Mouse (Mus musculus) liver, adult 2 months (tissue): ENCODE results near the gene Gm20388. TPM values are rescaled to one million over a fixed set of nuclear protein-coding genes. Genes with fewer than 3 reads are reported as not detected.

Experiments
- DNase-seq: peaks from one replicate; pipeline ENCODE4 v3.0.0-alpha.2; 2011; ENCODE audit warnings: low read depth, low spot score; ENCODE audit errors: extremely low read depth
- H3K27ac ChIP-seq: fragments of 200-500 bp; replicated peaks from 2 replicates; pipeline ENCODE4 v1.5.1; 2012; ENCODE audit warnings: low read depth, mild to moderate bottlenecking, control low read depth, inconsistent platforms, low read length; ENCODE audit not compliant: insufficient read depth
- H3K27me3 ChIP-seq: fragments of 200-500 bp; 2 replicates; pipeline ENCODE4 v1.6.1; 2012; ENCODE audit warnings: mild to moderate bottlenecking, moderate library complexity, low read length, inconsistent platforms; ENCODE audit not compliant: control insufficient read depth, insufficient read depth
- H3K36me3 ChIP-seq: fragments of 200-500 bp; 2 replicates; pipeline ENCODE4 v1.6.1; 2012; ENCODE audit warnings: low read length, inconsistent platforms; ENCODE audit not compliant: control insufficient read depth, insufficient read depth
- H3K4me1 ChIP-seq: fragments of 200-500 bp; 2 replicates; pipeline ENCODE4 v1.6.1; 2011; ENCODE audit warnings: low read length; ENCODE audit not compliant: control insufficient read depth, insufficient read depth
- H3K4me3 ChIP-seq: fragments of 200-500 bp; 2 replicates; pipeline ENCODE4 v1.5.1; 2011; ENCODE audit warnings: low read depth, mild to moderate bottlenecking, control low read depth, low read length, moderate library complexity; ENCODE audit not compliant: insufficient read depth
- H3K79me2 ChIP-seq: fragments of 200-500 bp; 2 replicates; pipeline ENCODE4 v1.6.1; 2012; ENCODE audit warnings: inconsistent platforms, mild to moderate bottlenecking, low read length, moderate library complexity; ENCODE audit not compliant: control insufficient read depth, insufficient read depth
- H3K9ac ChIP-seq: fragments of 200-500 bp; 2 replicates; pipeline ENCODE4 v1.6.1; 2012; ENCODE audit warnings: low read depth, mild to moderate bottlenecking, control low read depth, inconsistent platforms, low read length
- CTCF ChIP-seq: fragments of 200-500 bp; IDR thresholded peaks from 2 replicates; pipeline ENCODE4 v1.5.1; 2011; ENCODE audit warnings: low read depth, low read length, control low read depth
- POLR2A ChIP-seq: fragments of 200-500 bp; IDR thresholded peaks from 2 replicates; pipeline ENCODE4 v1.6.1; 2011; ENCODE audit warnings: low read length, control low read depth; ENCODE audit not compliant: insufficient read depth; ENCODE audit errors: extremely low read depth
- WGBS: fragments of 180-500 bp; shearing (Covaris S2); methylation state at CpG from one replicate; pipeline ENCODE4 v1.1.7; 2018; 5-methylcytosine and 5-hydroxymethylcytosine counted together
- polyA plus RNA-seq: library from polyadenylated mRNA; depleted of rRNA; stranded (reverse); fragments of >200 nt; gene quantifications from 2 replicates; pipeline ENCODE4 v1.2.3, GENCODE M21; 2012
- total RNA-seq: library from RNA; depleted of rRNA; stranded (reverse); fragments of >200 nt; gene quantifications from 2 replicates; pipeline ENCODE4 v1.2.3, GENCODE M21; 2014

Gm20388 gene
- total and polyA plus RNA-seq, 2 experiments: 6.4 to 19.9 TPM

DNA sequence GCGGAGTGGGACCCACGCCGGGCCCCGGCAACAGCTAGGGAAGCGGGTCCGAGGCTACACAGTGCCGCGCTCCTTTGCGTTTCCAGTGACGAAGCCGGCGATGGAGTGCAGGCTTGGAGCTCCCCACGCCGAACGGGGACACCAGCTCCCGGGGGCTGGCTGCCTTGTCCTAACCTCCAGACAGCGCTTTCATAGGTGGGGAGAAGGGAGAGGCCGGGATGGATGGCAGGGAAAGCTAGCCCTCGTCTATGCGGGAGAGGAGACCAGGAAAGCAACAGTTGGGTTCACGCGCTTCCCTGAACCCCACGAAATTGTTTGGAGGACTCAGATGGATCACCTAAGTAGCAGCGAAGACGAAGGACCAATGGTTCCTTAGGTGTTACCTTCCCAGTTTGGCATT lies 1204.5 kb downstream of the Gm20388 start:
- Histone ChIP-seq H3K36me3 (no peaks in the 10 kb centered on the region), H3K27ac (no peak overlapping the region), H3K27me3 (peaks cover 28% of the 10 kb centered on the region), H3K9ac (no peak overlapping the region), H3K4me1 (no peaks in the 10 kb centered on the region), H3K4me3 (no peak overlapping the region), H3K79me2 (no peaks in the 10 kb centered on the region)
- no peak for TF ChIP-seq POLR2A
- TF ChIP-seq CTCF: no peak
- WGBS: 8% methylated on average over 25 of the region's 25 CpGs
- DNase-seq: no peak

DNA sequence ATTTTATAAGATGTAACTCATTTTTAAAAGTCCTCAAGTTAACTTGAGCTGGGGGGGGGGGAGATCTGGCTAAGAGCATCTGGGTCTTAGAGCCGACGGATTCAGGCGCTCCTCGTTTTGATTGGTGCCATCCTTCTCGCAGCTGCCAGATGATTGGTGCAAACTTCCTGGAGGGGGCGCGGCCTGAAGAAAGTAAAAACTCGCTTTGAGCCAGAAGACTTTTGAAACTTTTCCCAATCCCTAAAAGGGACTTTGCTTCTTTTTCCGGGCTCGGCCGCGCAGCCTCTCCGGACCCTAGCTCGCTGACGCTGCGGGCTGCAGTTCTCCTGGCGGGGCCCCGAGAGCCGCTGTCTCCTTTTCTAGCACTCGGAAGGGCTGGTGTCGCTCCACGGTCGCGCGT lies 1205.3 kb downstream of the Gm20388 start, which contains the start of gene Foxc2:
Gene Foxc2 (plus strand): TSS at position 224 of the 400 bp plus-strand sequence.
- no peaks in the 10 kb centered on the region for H3K4me1 ChIP-seq
- H3K27me3 ChIP-seq: peaks cover 33% of the 10 kb centered on the region
- peak; percentile 83 for DNase-seq
- H3K79me2 ChIP-seq: no peaks in the 10 kb centered on the region
- no peak within 1 kb of the TSS for H3K27ac ChIP-seq
- TF ChIP-seq CTCF: no peak
- TF ChIP-seq POLR2A: no peak
- no peaks in the 10 kb centered on the region for H3K36me3 ChIP-seq
- peak within 1 kb of the TSS; percentile 71 for H3K9ac ChIP-seq
- H3K4me3 ChIP-seq: peak within 1 kb of the TSS; percentile 70
- under 1% methylated on average over 25 of the region's 25 CpGs for WGBS

DNA sequence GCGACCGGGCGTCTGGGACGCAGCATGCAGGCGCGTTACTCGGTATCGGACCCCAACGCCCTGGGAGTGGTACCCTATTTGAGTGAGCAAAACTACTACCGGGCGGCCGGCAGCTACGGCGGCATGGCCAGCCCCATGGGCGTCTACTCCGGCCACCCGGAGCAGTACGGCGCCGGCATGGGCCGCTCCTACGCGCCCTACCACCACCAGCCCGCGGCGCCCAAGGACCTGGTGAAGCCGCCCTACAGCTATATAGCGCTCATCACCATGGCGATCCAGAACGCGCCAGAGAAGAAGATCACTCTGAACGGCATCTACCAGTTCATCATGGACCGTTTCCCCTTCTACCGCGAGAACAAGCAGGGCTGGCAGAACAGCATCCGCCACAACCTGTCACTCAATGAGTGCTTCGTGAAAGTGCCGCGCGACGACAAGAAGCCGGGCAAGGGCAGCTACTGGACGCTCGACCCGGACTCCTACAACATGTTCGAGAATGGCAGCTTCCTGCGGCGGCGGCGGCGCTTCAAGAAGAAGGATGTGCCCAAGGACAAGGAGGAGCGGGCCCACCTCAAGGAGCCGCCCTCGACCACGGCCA lies 1206.0 kb downstream of the Gm20388 start:
- WGBS: 4% methylated on average over 55 of the region's 55 CpGs
- H3K4me3 ChIP-seq: peak overlapping the region; percentile 70; the same call in 1 of the 2 replicates
- H3K27ac ChIP-seq: no peak overlapping the region

DNA sequence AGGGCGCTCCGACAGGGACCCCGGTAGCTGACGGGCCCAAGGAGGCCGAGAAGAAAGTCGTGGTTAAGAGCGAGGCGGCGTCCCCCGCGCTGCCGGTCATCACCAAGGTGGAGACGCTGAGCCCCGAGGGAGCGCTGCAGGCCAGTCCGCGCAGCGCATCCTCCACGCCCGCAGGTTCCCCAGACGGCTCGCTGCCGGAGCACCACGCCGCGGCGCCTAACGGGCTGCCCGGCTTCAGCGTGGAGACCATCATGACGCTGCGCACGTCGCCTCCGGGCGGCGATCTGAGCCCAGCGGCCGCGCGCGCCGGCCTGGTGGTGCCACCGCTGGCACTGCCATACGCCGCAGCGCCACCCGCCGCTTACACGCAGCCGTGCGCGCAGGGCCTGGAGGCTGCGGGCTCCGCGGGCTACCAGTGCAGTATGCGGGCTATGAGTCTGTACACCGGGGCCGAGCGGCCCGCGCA lies 1206.6 kb downstream of the Gm20388 start:
- H3K9ac ChIP-seq: no peak overlapping the region
- no peaks in the 10 kb centered on the region for H3K36me3 ChIP-seq
- H3K79me2 ChIP-seq: no peaks in the 10 kb centered on the region
- 3% methylated on average over 62 of the region's 62 CpGs for WGBS
- peaks cover 34% of the 10 kb centered on the region for H3K27me3 ChIP-seq
- TF ChIP-seq POLR2A (no peak), CTCF (no peak)
- no peak overlapping the region for H3K27ac ChIP-seq
- no peak for DNase-seq
- H3K4me3 ChIP-seq: peak overlapping the region; percentile 17; the same call in 1 of the 2 replicates
- H3K4me1 ChIP-seq: no peaks in the 10 kb centered on the region

More for the DNA sequence above, 1206.0 kb downstream of the Gm20388 start:
- peak overlapping the region; percentile 71 for H3K9ac ChIP-seq
- no peaks in the 10 kb centered on the region for H3K79me2 ChIP-seq
- no peaks in the 10 kb centered on the region for H3K4me1 ChIP-seq
- no peak for DNase-seq
- H3K27me3 ChIP-seq: peaks cover 34% of the 10 kb centered on the region
- H3K36me3 ChIP-seq: no peaks in the 10 kb centered on the region
- TF ChIP-seq CTCF (no peak), POLR2A (no peak)

DNA sequence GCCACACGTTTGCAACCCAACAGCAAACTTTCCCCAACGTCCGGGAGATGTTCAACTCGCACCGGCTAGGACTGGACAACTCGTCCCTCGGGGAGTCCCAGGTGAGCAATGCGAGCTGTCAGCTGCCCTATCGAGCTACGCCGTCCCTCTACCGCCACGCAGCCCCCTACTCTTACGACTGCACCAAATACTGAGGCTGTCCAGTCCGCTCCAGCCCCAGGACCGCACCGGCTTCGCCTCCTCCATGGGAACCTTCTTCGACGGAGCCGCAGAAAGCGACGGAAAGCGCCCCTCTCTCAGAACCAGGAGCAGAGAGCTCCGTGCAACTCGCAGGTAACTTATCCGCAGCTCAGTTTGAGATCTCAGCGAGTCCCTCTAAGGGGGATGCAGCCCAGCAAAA lies 1207.3 kb downstream of the Gm20388 start:
- Histone ChIP-seq H3K4me1 (no peaks in the 10 kb centered on the region), H3K36me3 (no peaks in the 10 kb centered on the region), H3K9ac (no peak overlapping the region), H3K27ac (no peak overlapping the region), H3K4me3 (no peak overlapping the region), H3K27me3 (peaks cover 35% of the 10 kb centered on the region), H3K79me2 (no peaks in the 10 kb centered on the region)
- 8% methylated on average over 28 of the region's 28 CpGs for WGBS
- no peak for DNase-seq
- no peak for TF ChIP-seq CTCF
- no peak for TF ChIP-seq POLR2A
